Mouse (Mus musculus): ENCODE measurements at regions not wholly inside any gene's neighbourhood (a gene's known extent, or its start where the extent isn't known, plus 50 kb on each side); places are given as distances from the start of the nearest gene placed in this dataset.

DNA sequence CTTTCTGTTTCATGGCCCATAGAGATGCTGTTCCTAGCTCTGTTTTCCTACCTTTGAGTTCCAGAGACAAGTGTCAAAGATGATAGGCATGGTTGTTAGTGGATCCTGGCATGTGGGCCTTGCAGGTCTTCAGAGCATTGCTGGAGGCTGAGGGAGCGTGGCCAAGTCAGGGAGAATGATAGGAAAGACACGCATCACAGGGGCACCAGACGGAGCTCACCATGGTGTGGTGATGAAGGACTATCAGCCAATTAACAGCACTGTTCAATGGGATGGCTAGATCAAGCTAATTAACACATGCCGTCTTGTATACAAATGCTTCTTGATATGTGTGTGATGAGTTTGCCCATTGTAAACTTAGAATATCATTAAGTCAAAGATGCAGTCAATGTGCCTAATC, 344.1 kb downstream of the En1 start:
- TF ChIP-seq POLR2A (IDR thresholded peaks at IDR 0.05; ENCODE audit: borderline replicate concordance, low read depth, low read length) = no peak
- no peak for TF ChIP-seq CTCF (IDR thresholded peaks at IDR 0.05; ENCODE audit: low read depth, low read length)

Measured in bone marrow macrophage, adult 2 months (primary cell).